Mouse (Mus musculus): ENCODE data around the gene Scoc. TPM values are rescaled to one million over a fixed set of nuclear protein-coding genes. Genes with fewer than 3 reads are reported as not detected.

Gene Scoc
- total and polyA plus RNA-seq, 3 experiments: 14.7 to 29.5 TPM; not detected in 1

DNA sequence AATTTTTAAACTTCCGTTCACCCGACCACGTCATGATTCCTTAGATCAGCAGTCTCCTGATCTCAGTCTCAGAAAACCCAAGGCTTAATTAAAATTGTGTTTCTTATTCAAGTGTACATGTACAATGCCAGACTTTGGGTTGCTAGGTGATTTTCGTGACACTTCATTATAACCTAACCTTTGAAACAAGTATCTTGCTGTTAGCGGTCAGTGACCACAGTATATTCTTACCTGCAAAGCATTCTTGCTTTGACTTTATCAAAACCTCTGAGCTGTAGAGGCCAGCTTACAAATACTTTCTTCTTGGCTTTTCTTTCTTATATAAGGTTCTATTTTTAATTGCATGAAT, 15.2 kb downstream of the Scoc start:
- DNase-seq (ENCODE audit: low read depth, low spot score): no peak
- no peaks in the 10 kb centered on the region for H3K27me3 ChIP-seq (ENCODE audit: control insufficient read depth in 1 of 2, insufficient read depth in 2 of 2, low read length in 2 of 2)
- H3K4me3 ChIP-seq (ENCODE audit: control insufficient read depth in 1 of 2, insufficient read depth in 1 of 2, low read depth in 2 of 2, low read length in 2 of 2): peak overlapping the region; percentile 62 to 71
- peaks cover 16% of the 10 kb centered on the region for H3K79me2 ChIP-seq (ENCODE audit: control insufficient read depth, insufficient read depth, low read length, poor library complexity)
- H3K9ac ChIP-seq (ENCODE audit: control insufficient read depth, low read depth, low read length, poor library complexity, severe bottlenecking): peak overlapping the region; percentile 33
- no peak overlapping the region for H3K27ac ChIP-seq (ENCODE audit: control insufficient read depth, low read depth, low read length)
- no peak for TF ChIP-seq GATA1 (IDR thresholded peaks at IDR 0.05; ENCODE audit: low read depth, low read length)
- TF ChIP-seq SIN3A (IDR thresholded peaks at IDR 0.05; ENCODE audit: low read length): no peak
- TF ChIP-seq MYC (IDR thresholded peaks at IDR 0.05; ENCODE audit: low read depth, low read length): no peak
- TF ChIP-seq UBTF (IDR thresholded peaks at IDR 0.05; ENCODE audit: borderline replicate concordance, insufficient read depth, low read depth, low read length): no peak
- no peak for TF ChIP-seq ETS1 (IDR thresholded peaks at IDR 0.05; ENCODE audit: low read depth, low read length)
- TF ChIP-seq MAZ (IDR thresholded peaks at IDR 0.05; ENCODE audit: low read depth, low read length): no peak
- no peak for TF ChIP-seq E2F4 (IDR thresholded peaks at IDR 0.05; ENCODE audit: borderline replicate concordance, low read depth, low read length)
- TF ChIP-seq GABPA (IDR thresholded peaks at IDR 0.05; ENCODE audit: low read depth, low read length): no peak
- H3K36me3 ChIP-seq (ENCODE audit: control insufficient read depth in 1 of 2, insufficient read depth in 2 of 2, low read length in 2 of 2): peaks cover 0 to 13% of the 10 kb centered on the region in 2 experiments; a peak in 2 of 4 replicates
- H3K4me1 ChIP-seq (ENCODE audit: control insufficient read depth in 1 of 2, insufficient read depth in 2 of 2, low read length in 2 of 2): peaks cover 3 to 8% of the 10 kb centered on the region in 2 experiments
- no peaks in the 10 kb centered on the region for H3K9me3 ChIP-seq (replicated peaks; ENCODE audit: insufficient read depth, low read length)

- Histone ChIP-seq H3K4me1 (ENCODE audit: control insufficient read depth in 1 of 2, insufficient read depth in 2 of 2, low read length in 2 of 2) (peaks cover 3 to 8% of the 10 kb centered on the region in 2 experiments), H3K79me2 (ENCODE audit: control insufficient read depth, insufficient read depth, low read length, poor library complexity) (peaks cover 20% of the 10 kb centered on the region), H3K4me3 (ENCODE audit: control insufficient read depth in 1 of 2, insufficient read depth in 1 of 2, low read depth in 2 of 2, low read length in 2 of 2) (peak overlapping the region; percentile 76 to 93), H3K27me3 (ENCODE audit: control insufficient read depth in 1 of 2, insufficient read depth in 2 of 2, low read length in 2 of 2) (no peaks in the 10 kb centered on the region), H3K27ac (ENCODE audit: control insufficient read depth, low read depth, low read length) (peak overlapping the region; percentile 47), H3K9me3 (replicated peaks; ENCODE audit: insufficient read depth, low read length) (no peaks in the 10 kb centered on the region), H3K9ac (ENCODE audit: control insufficient read depth, low read depth, low read length, poor library complexity, severe bottlenecking) (peak overlapping the region; percentile 87), H3K36me3 (ENCODE audit: control insufficient read depth in 1 of 2, insufficient read depth in 2 of 2, low read length in 2 of 2) (peaks cover 0 to 13% of the 10 kb centered on the region in 2 experiments; a peak in 2 of 4 replicates)
- DNase-seq (ENCODE audit: low read depth, low spot score): peak; percentile 99
- TF ChIP-seq SMC3 (IDR thresholded peaks at IDR 0.05; ENCODE audit: low read depth, low read length): no peak
- TF ChIP-seq USF2 (IDR thresholded peaks at IDR 0.05; ENCODE audit: borderline replicate concordance in 1 of 2, insufficient read depth in 1 of 2, low read depth in 1 of 2, low read length in 2 of 2): no peak
- TF ChIP-seq MYC (IDR thresholded peaks at IDR 0.05; ENCODE audit: low read depth, low read length): 0 out of 2 replicates have a peak, but pooled peaks have one; percentile 22
- no peak for TF ChIP-seq UBTF (IDR thresholded peaks at IDR 0.05; ENCODE audit: borderline replicate concordance, insufficient read depth, low read depth, low read length)
- TF ChIP-seq GATA1 (IDR thresholded peaks at IDR 0.05; ENCODE audit: low read depth, low read length): no peak
- no peak for TF ChIP-seq GABPA (IDR thresholded peaks at IDR 0.05; ENCODE audit: low read depth, low read length)
- TF ChIP-seq POLR2A (IDR thresholded peaks at IDR 0.05; ENCODE audit: control insufficient read depth in 1 of 2, insufficient read depth in 1 of 2, low read depth in 1 of 2, low read length in 2 of 2, poor library complexity in 1 of 2): peak; percentile 68 to 86
- no peak for TF ChIP-seq CTCF (IDR thresholded peaks at IDR 0.05 in 2 of 3, conservative IDR thresholded peaks at IDR 0.05 in 1 of 3; ENCODE audit: control insufficient read depth in 1 of 3, insufficient read depth in 1 of 3, low read depth in 2 of 3, low read length in 3 of 3, poor library complexity in 1 of 3, severe bottlenecking in 1 of 3)
- no peak for TF ChIP-seq MAFK (IDR thresholded peaks at IDR 0.05; ENCODE audit: borderline replicate concordance, low read depth, low read length)
- TF ChIP-seq USF1 (IDR thresholded peaks at IDR 0.05; ENCODE audit: low read depth, low read length): no peak
- TF ChIP-seq TAL1 (IDR thresholded peaks at IDR 0.05; ENCODE audit: low read length): no peak
- TF ChIP-seq E2F4 (IDR thresholded peaks at IDR 0.05; ENCODE audit: borderline replicate concordance, low read depth, low read length): 0 out of 2 replicates have a peak, but pooled peaks have one; percentile 21
- no peak for TF ChIP-seq JUND (IDR thresholded peaks at IDR 0.05; ENCODE audit: low read depth, low read length)
- TF ChIP-seq MAZ (IDR thresholded peaks at IDR 0.05; ENCODE audit: low read depth, low read length): 0 out of 2 replicates have a peak, but pooled peaks have one; percentile 11
- TF ChIP-seq MEF2A (IDR thresholded peaks at IDR 0.05; ENCODE audit: extremely low read depth, insufficient replicate concordance, low read depth, low read length, poor library complexity, severe bottlenecking): no peak
- peak; percentile 69 for TF ChIP-seq MXI1 (IDR thresholded peaks at IDR 0.05; ENCODE audit: low read depth, low read length)
- no peak for TF ChIP-seq CHD2 (IDR thresholded peaks at IDR 0.05; ENCODE audit: low read length)
- no peak for TF ChIP-seq POLR2AphosphoS5 (IDR thresholded peaks at IDR 0.05; ENCODE audit: borderline replicate concordance, low read depth, low read length)
- no peak for TF ChIP-seq ZKSCAN1 (IDR thresholded peaks at IDR 0.05; ENCODE audit: low read depth, low read length)
- peak; percentile 63 for TF ChIP-seq SIN3A (IDR thresholded peaks at IDR 0.05; ENCODE audit: low read length)
- no peak for TF ChIP-seq RAD21 (IDR thresholded peaks at IDR 0.05; ENCODE audit: low read depth, low read length)
- TF ChIP-seq ETS1 (IDR thresholded peaks at IDR 0.05; ENCODE audit: low read depth, low read length): 0 out of 2 replicates have a peak, but pooled peaks have one; percentile 10
- no peak for TF ChIP-seq BHLHE40 (IDR thresholded peaks at IDR 0.05; ENCODE audit: borderline replicate concordance, low read depth, low read length)
- TF ChIP-seq POLR2AphosphoS2 (IDR thresholded peaks at IDR 0.05; ENCODE audit: low read length): peak; percentile 74
- peak; percentile 73; the same call in 1 of the 2 replicates for TF ChIP-seq NELFE (IDR thresholded peaks at IDR 0.05; ENCODE audit: low read depth, low read length)
- no peak for TF ChIP-seq MYB (IDR thresholded peaks at IDR 0.05; ENCODE audit: low read depth, low read length)
- TF ChIP-seq RCOR1 (IDR thresholded peaks at IDR 0.05; ENCODE audit: low read depth, low read length): no peak
- no peak for TF ChIP-seq TBP (IDR thresholded peaks at IDR 0.05; ENCODE audit: low read depth, low read length)
These were observed 15.7 kb downstream of the Scoc start for GRCm38 (mm10) chr8:83442243-83443051.

Data from MEL (cell line).